Mouse (Mus musculus): ENCODE data around the gene U2af1.
"Not testable (repeated sequence)": the region's sequence is repeated elsewhere in the genome, so short reads cannot be mapped to it uniquely, and the experiment has no call there.

The U2af1 gene

GRCm38 (mm10) chr17:31623101-31623500 is 35.6 kb downstream of the U2af1 start:
- DNase-seq (ENCODE audit: low read depth, low spot score), result no peak

- no peak for DNase-seq (ENCODE audit: low read depth, low spot score)
These were observed 45.5 kb downstream of the U2af1 start for GRCm38 (mm10) chr17:31613086-31613755.

- DNase-seq (ENCODE audit: low read depth, low spot score), result no peak
These were observed 48.8 kb downstream of the U2af1 start for GRCm38 (mm10) chr17:31609895-31610294.

- not testable (repeated sequence) for DNase-seq (ENCODE audit: low read depth, low spot score)
These were observed 49.5 kb downstream of the U2af1 start for GRCm38 (mm10) chr17:31609173-31609572.

GRCm38 (mm10) chr17:31607256-31607951 is 51.3 kb downstream of the U2af1 start:
- DNase-seq (ENCODE audit: low read depth, low spot score), result no peak

- DNase-seq (ENCODE audit: low read depth, low spot score), result no peak
These were observed 52.3 kb downstream of the U2af1 start for GRCm38 (mm10) chr17:31606424-31606823.

- no peak for DNase-seq (ENCODE audit: low read depth, low spot score)
These were observed 60.1 kb downstream of the U2af1 start for GRCm38 (mm10) chr17:31598593-31598992.

GRCm38 (mm10) chr17:31597957-31598356 is 60.7 kb downstream of the U2af1 start:
- no peak for DNase-seq (ENCODE audit: low read depth, low spot score)
